Mouse (Mus musculus) neural tube, embryonic 13.5 days (tissue): Measurements from ENCODE around the gene Arpc1a. TPM values are rescaled to one million over a fixed set of nuclear protein-coding genes. Genes with fewer than 3 reads are reported as not detected.

ENCODE experiments used
- ATAC-seq: fragments of 200-750 bp; cut with Nextera tagmentation; 2 replicates; pipeline ENCODE4 v1.8.0; 2017; ENCODE audit warnings: low read depth, mild to moderate bottlenecking, moderate TSS enrichment, moderate library complexity
- H3K27ac ChIP-seq: fragments of 300-500 bp; sonication (generic); replicated peaks from 2 replicates; pipeline ENCODE4 v1.5.1; 2015; ENCODE audit warnings: moderate library complexity, mild to moderate bottlenecking, inconsistent platforms
- H3K27me3 ChIP-seq: fragments of 300-500 bp; sonication (generic); 2 replicates; pipeline ENCODE4 v1.6.1; 2015; ENCODE audit warnings: mild to moderate bottlenecking, inconsistent platforms
- H3K36me3 ChIP-seq: fragments of 300-500 bp; sonication (generic); 2 replicates; pipeline ENCODE4 v1.6.1; 2015; ENCODE audit warnings: mild to moderate bottlenecking, inconsistent platforms
- H3K4me1 ChIP-seq: fragments of 300-500 bp; sonication (generic); replicated peaks from 2 replicates; pipeline ENCODE4 v1.6.1; 2015; ENCODE audit warnings: inconsistent platforms
- H3K4me2 ChIP-seq: fragments of 300-500 bp; sonication (generic); 2 replicates; pipeline ENCODE4 v1.6.1; 2015; ENCODE audit warnings: inconsistent platforms, mild to moderate bottlenecking, moderate library complexity
- H3K4me3 ChIP-seq: fragments of 300-500 bp; sonication (generic); 2 replicates; pipeline ENCODE4 v1.5.1; 2015; ENCODE audit warnings: mild to moderate bottlenecking, inconsistent platforms
- H3K9ac ChIP-seq: fragments of 300-500 bp; sonication (generic); 2 replicates; pipeline ENCODE4 v1.6.1; 2015; ENCODE audit warnings: moderate library complexity, mild to moderate bottlenecking, inconsistent platforms
- H3K9me3 ChIP-seq: fragments of 300-500 bp; sonication (generic); 2 replicates; pipeline ENCODE4 v1.6.1; 2016; ENCODE audit warnings: inconsistent platforms
- WGBS: fragments of 180-500 bp; shearing (Covaris S2); methylation state at CpG from one replicate; pipeline ENCODE4 v1.1.7; 2015; 5-methylcytosine and 5-hydroxymethylcytosine counted together
- polyA plus RNA-seq: library from polyadenylated mRNA; unstranded; fragments of >200 nt; fragmentation: Nextera tagmentation; extraction: Ambion mirVana; gene quantifications from 2 replicates; pipeline ENCODE4 v1.2.1, GENCODE M21; 2015

Arpc1a gene
- polyA plus RNA-seq, 1 experiment from 2014 or later = 239 TPM

DNA sequence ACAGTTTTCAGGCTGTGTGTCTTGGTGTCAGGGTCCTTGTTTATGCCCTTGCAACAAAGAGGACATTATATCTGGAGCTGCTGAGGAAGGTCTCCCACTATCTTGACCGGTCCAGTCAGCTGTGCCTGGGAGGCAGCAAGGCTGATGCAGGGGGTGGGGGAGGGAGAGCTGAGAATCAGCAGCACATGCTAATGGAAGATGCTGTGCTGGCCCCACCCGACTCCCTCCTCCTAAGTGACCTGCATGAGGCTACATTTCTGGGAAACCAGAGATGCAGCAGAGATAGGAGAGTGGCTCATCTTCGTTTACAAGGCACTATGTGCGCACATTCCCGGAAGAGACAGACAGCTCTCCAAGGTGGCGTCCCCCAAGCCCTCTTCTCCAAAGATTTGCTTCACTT is 26.8 kb downstream of the Arpc1a start:
- ATAC-seq = no peak
- no peak overlapping the region for H3K4me3 ChIP-seq
- peaks cover 68% of the 10 kb centered on the region for H3K36me3 ChIP-seq
- H3K27ac ChIP-seq = no peak overlapping the region
- no peak overlapping the region for H3K9ac ChIP-seq
- WGBS = 81% methylated on average over 6 of the region's 6 CpGs
- H3K9me3 ChIP-seq = no peaks in the 10 kb centered on the region
- H3K4me2 ChIP-seq = no peak overlapping the region
- peaks cover 15% of the 10 kb centered on the region for H3K4me1 ChIP-seq
- H3K27me3 ChIP-seq = peaks cover 21% of the 10 kb centered on the region

DNA sequence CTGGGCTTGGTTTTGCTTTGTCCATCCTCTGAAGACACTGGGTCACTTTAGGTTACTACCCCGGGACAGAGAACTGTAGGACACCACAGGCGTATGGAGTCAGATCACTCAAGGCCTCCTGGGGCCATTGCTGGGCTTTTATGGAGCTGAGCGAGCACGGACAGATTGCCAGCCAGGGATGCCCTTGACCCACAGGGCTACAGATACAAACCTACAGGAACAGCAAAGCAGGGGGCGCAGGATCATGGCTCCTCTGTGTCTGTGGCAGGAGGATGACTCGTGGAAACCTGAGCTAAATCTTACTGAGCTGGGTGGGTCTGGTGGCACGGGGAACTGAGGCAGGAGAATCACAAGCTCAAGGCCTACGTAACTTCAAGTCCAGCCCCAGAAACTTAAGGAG is 28.9 kb downstream of the Arpc1a start:
- H3K27ac ChIP-seq = no peak overlapping the region
- no peaks in the 10 kb centered on the region for H3K9me3 ChIP-seq
- H3K36me3 ChIP-seq = peaks cover 46% of the 10 kb centered on the region
- WGBS = 74% methylated on average over 8 of the region's 8 CpGs
- H3K27me3 ChIP-seq = peaks cover 21% of the 10 kb centered on the region
- no peak overlapping the region for H3K4me3 ChIP-seq
- H3K4me1 ChIP-seq = peaks cover 15% of the 10 kb centered on the region
- H3K4me2 ChIP-seq = no peak overlapping the region
- no peak overlapping the region for H3K9ac ChIP-seq
- ATAC-seq = no peak

DNA sequence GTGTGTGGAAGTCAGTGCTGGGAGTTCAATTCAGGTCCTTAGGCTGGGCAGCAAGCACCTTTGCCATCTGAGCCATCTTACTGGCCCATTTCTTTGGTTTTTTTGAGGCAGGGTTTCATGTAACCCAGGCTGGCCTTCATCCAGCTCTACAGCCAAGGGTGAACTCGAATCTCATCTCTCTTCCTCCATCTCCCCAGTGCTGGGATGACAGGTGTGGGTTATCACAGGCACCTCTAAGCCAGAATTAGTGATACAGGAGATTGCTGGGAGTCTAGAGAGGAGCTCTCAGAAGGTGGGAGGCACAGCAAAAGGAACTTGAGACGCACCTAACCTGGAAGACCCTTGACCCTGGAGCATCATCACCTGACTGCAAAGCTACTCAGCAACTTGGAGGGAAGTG is 29.8 kb downstream of the Arpc1a start:
- peaks cover 21% of the 10 kb centered on the region for H3K27me3 ChIP-seq
- H3K4me2 ChIP-seq = peak overlapping the region; percentile 60
- ATAC-seq = no peak
- H3K36me3 ChIP-seq = peaks cover 38% of the 10 kb centered on the region
- H3K9ac ChIP-seq = no peak overlapping the region
- WGBS = 47% methylated on average over 2 of the region's 2 CpGs
- peaks cover 15% of the 10 kb centered on the region for H3K4me1 ChIP-seq
- no peaks in the 10 kb centered on the region for H3K9me3 ChIP-seq
- H3K27ac ChIP-seq = no peak overlapping the region
- H3K4me3 ChIP-seq = peak overlapping the region; percentile 45

DNA sequence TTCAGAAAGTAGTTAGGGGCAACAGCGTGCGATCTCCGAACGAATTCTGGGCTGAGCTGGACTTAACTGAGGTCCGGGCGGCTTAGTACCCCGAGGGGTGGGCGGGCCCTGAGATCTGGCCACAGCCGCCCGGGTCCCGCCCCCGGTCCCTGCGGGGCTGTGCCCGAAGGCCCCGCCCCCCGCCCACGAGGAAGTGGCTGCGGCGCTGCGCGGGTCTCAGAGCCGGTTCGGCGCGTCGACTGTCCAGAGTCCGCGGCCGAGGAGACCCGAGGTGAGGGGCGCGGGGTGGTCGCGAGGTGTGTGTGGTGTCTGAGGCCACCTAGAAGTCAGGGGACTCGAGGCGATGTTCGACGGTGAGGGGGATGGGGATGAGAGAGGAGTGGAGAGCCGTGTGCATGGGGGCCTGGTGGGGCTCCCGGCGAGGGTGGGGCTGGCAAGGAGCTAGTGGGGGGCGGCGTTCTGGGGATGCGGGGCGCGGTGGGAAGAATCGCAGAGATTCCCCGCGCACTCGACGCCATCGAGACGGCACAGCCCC is 30.5 kb downstream of the Arpc1a start, which contains the start of gene Arpc1b:
TSS of gene Arpc1b (plus strand) at position 145 of the 535 bp plus-strand sequence.
- peak within 1 kb of the TSS; percentile 65 for H3K9ac ChIP-seq
- H3K27me3 ChIP-seq = peaks cover 21% of the 10 kb centered on the region
- H3K9me3 ChIP-seq = no peaks in the 10 kb centered on the region
- H3K4me2 ChIP-seq = peak within 1 kb of the TSS; percentile 60
- H3K36me3 ChIP-seq = peaks cover 32% of the 10 kb centered on the region
- H3K4me1 ChIP-seq = peaks cover 15% of the 10 kb centered on the region
- peak; percentile 30 for ATAC-seq
- under 1% methylated on average over 53 of the region's 53 CpGs for WGBS
- H3K27ac ChIP-seq = no peak within 1 kb of the TSS
- H3K4me3 ChIP-seq = peak within 1 kb of the TSS; percentile 45

DNA sequence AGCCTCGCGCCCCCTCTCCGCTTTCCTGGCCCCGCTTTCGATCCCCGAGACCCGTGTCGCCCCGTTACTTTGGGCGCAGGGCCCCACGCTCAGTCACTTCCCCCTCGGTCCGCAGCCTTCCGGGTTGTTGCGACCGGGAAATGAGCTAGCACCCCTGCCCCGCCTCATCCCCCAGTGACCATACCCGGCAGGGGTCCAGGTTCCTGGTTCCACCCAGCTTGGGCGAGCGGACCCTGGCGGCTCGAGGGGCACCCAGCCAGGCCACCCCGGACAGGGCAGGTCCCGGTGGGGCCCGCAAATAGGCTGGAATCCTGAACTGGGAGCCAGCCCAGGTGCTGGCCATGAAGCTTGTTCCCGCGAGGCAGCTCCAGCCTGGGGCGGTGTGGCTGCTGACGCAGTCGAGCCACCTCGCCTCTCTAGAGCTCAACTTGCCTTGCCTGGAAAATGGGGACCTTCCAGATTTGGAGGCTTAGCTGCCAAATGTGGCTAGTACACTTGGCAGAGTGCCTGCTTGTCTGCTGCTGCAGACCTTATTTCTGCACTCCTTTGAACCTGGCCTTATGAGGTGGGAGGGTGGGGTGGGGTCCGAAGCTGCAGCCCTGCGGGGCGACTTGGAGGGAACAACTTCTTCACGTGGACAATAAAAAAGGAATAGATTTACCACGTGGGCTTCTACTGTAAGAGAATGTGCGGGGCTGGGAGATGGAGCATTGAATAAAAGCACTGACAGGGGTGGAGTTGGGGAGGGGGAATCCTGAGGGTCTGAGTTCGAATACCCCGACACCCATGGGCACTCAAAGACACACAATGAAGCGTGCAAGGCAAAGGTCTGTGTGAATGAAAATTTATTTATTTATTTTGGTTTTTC is 31.2 kb downstream of the Arpc1a start:
- Histone ChIP-seq H3K27ac (no peak overlapping the region), H3K27me3 (peaks cover 21% of the 10 kb centered on the region), H3K4me3 (peak overlapping the region; percentile 45), H3K36me3 (peaks cover 24% of the 10 kb centered on the region), H3K9ac (peak overlapping the region; percentile 65), H3K4me2 (peak overlapping the region; percentile 60), H3K9me3 (no peaks in the 10 kb centered on the region), H3K4me1 (peaks cover 15% of the 10 kb centered on the region)
- 0 out of 2 replicates have a peak, but pooled peaks have one; percentile 13 for ATAC-seq
- WGBS = 18% methylated on average over 39 of the region's 40 CpGs

DNA sequence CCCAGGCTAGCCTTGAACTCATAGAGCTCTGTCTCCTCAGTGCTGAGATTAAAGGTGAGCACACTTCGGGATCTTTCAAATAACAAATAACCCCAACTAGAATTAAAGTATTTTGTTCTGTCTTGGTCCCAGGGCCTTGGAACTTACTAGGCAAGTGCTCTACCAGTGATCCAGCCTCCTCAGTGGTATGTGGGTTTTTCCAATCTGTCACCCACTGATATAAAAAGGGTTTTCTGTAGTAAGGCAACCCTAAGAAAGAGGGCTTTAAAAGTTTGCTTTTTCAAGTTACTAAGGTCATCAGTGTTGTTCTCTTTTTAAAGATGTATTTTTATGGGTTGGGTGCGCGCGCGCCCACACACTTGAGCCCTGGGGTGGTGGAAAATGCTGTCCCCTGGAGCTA is 32.1 kb downstream of the Arpc1a start:
- H3K27me3 ChIP-seq = peaks cover 21% of the 10 kb centered on the region
- peak overlapping the region; percentile 52; the same call in 1 of the 2 replicates for H3K27ac ChIP-seq
- H3K9ac ChIP-seq = no peak overlapping the region
- 96% methylated on average over 5 of the region's 5 CpGs for WGBS
- no peak overlapping the region for H3K4me3 ChIP-seq
- H3K4me1 ChIP-seq = peaks cover 15% of the 10 kb centered on the region
- H3K9me3 ChIP-seq = no peaks in the 10 kb centered on the region
- ATAC-seq = no peak
- peak overlapping the region; percentile 60 for H3K4me2 ChIP-seq
- H3K36me3 ChIP-seq = peaks cover 16% of the 10 kb centered on the region

DNA sequence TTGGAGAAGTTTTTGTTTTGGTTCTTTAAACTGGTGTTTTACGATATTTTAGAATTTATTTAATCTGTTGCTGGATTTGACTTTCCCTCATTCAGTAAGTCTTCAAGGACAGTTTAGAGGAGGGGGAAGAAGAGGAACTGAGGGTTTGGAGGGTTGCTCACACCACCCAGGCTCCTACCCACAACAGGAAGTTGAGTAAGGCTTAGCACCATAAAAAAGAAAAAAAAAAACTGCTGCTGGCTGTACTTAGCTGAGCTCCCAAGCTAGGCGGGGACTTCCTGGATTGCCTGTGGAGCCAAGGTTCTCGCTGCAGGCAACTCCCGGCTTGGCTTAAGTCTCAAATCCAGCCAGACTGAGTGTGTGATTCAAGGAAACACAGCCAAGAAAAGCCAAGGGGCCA is 32.7 kb downstream of the Arpc1a start:
- H3K27ac ChIP-seq = peak overlapping the region; percentile 52; the same call in 1 of the 2 replicates
- no peak overlapping the region for H3K4me3 ChIP-seq
- H3K9ac ChIP-seq = no peak overlapping the region
- 60% methylated on average over 4 of the region's 4 CpGs for WGBS
- H3K27me3 ChIP-seq = peaks cover 21% of the 10 kb centered on the region
- H3K4me1 ChIP-seq = peaks cover 15% of the 10 kb centered on the region
- 0 out of 2 replicates have a peak overlapping the region, but pooled peaks have one; percentile 60 for H3K4me2 ChIP-seq
- peaks cover 10% of the 10 kb centered on the region; the same call in 1 of the 2 replicates for H3K36me3 ChIP-seq
- H3K9me3 ChIP-seq = no peaks in the 10 kb centered on the region
- no peak for ATAC-seq

DNA sequence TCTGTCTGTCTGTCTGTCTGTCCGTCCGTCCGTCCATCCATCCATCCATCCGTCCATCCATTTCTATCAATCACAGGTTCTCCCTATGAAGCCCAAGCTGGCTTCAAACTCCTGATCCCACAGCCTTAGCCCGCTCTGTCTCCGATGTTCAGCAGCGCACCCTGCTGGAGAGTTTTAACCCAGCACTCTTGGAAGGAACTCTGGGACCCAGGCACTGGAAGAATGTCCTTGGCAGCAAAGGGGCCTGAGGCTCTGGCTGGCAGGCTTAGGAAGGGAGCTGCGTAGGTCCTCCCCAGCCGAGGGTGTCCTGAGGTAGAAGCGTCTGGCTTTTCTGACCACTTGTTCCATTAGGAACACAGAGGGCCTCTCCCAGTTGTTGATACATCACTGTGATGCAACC is 33.3 kb downstream of the Arpc1a start:
- H3K4me2 ChIP-seq = no peak overlapping the region

DNA sequence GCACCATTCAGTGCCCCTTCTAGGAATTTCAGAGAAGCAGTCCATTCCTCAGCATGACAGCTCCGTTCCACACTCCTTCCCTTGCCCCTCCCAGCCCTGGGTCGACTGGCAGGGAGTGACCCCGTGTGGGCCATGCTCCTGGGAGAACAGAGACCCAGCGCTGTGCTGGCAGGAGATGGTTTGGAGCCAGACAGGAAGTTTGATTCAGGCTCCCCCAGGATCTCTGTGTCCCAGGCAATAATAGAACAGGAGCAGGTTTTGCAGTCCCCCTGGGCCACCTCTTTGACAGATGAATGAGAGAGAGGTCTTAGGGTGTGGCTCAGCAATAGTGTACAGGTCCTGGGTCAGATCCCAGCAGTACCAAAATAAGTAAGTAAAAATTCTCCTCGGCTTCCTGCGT is 34.4 kb downstream of the Arpc1a start:
- H3K4me3 ChIP-seq = no peak overlapping the region
- H3K36me3 ChIP-seq = peaks cover 1% of the 10 kb centered on the region; the same call in 1 of the 2 replicates
- no peak overlapping the region for H3K4me2 ChIP-seq
- no peak overlapping the region for H3K9ac ChIP-seq
- no peaks in the 10 kb centered on the region for H3K9me3 ChIP-seq
- ATAC-seq = no peak
- WGBS = 69% methylated on average over 6 of the region's 6 CpGs
- H3K4me1 ChIP-seq = peaks cover 15% of the 10 kb centered on the region
- peaks cover 18% of the 10 kb centered on the region for H3K27me3 ChIP-seq
- H3K27ac ChIP-seq = no peak overlapping the region

More for the DNA sequence above, 33.3 kb downstream of the Arpc1a start:
- ATAC-seq = no peak
- H3K4me1 ChIP-seq = peaks cover 15% of the 10 kb centered on the region
- 43% methylated on average over 10 of the region's 10 CpGs for WGBS
- H3K9me3 ChIP-seq = no peaks in the 10 kb centered on the region
- H3K9ac ChIP-seq = no peak overlapping the region
- H3K36me3 ChIP-seq = 0 out of 2 replicates have a peak, but pooled peaks cover 4% of the 10 kb centered on the region
- no peak overlapping the region for H3K27ac ChIP-seq
- H3K4me3 ChIP-seq = no peak overlapping the region
- H3K27me3 ChIP-seq = peaks cover 21% of the 10 kb centered on the region

DNA sequence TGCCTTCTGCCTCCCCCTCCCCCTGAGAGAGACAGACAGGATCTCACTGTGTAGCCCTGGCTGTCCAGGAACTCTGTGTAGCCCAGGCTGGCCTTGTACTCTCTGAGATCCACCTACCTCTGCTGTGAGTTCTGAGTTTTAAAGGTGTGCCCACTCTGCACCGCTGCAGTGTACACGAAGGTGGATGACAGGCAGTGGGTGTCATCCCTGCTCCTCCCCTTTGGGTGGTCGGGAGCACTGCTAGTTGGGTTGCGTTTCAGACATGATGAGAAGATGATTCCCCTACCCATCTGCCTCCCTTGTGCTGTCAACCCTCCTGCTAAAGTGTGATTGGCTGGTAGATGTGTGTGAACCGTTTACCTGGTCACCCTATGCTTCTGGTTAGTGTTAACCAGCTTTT is 34.8 kb downstream of the Arpc1a start:
- Histone ChIP-seq H3K9me3 (no peaks in the 10 kb centered on the region), H3K36me3 (peaks cover 6% of the 10 kb centered on the region; the same call in 1 of the 2 replicates), H3K4me2 (no peak overlapping the region), H3K4me1 (peaks cover 15% of the 10 kb centered on the region), H3K4me3 (no peak overlapping the region), H3K27ac (no peak overlapping the region), H3K9ac (no peak overlapping the region), H3K27me3 (peaks cover 15% of the 10 kb centered on the region)
- WGBS = 83% methylated on average over 5 of the region's 5 CpGs
- ATAC-seq = no peak

DNA sequence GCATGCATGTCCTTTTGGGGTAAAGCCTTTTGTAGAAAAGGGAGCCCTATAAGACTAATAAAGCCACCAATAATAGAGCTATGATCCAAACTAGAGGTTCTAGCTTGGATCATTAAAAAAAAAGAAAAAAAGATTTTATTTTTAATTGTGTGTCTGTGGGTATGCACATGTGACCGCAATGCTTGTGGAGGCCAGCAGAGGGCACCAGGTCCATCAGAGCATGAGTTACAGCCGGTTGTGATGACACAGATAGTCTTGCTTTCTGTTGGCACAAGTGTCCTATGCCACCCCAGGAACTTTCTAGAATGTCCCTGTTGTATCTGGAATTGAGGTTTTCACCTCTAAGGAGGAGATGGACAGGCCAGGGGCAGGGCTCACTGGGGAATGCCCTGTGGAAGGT is 35.8 kb downstream of the Arpc1a start:
- Histone ChIP-seq H3K9ac (no peak overlapping the region), H3K4me2 (no peak overlapping the region), H3K9me3 (no peaks in the 10 kb centered on the region), H3K36me3 (peaks cover 15% of the 10 kb centered on the region), H3K27ac (no peak overlapping the region), H3K4me3 (no peak overlapping the region), H3K4me1 (peaks cover 8% of the 10 kb centered on the region), H3K27me3 (peaks cover 8% of the 10 kb centered on the region)
- ATAC-seq = no peak
- WGBS = 97% methylated on average over 2 of the region's 2 CpGs

DNA sequence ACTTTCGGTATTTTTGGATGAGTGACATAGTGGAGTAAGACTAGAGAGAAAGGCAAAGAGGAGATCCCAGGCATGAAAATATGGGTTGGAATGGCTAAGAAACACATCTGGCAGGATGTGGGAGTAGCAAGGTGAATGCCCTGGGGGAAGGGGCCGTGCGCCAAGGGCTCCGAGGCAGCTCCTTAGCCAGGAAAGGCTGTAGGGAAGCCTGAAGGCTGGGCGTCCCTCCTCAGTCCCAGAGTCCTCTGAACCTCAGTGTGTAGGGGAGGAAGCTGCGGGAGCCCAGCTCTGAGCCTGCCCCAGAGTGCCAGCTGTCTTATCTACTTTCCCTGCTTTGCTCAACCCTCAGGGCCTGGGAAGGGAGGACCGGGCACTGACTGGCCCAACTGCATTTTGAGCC is 37.3 kb downstream of the Arpc1a start:
- H3K27ac ChIP-seq = no peak overlapping the region
- peaks cover 31% of the 10 kb centered on the region for H3K36me3 ChIP-seq
- no peaks in the 10 kb centered on the region for H3K27me3 ChIP-seq
- H3K4me1 ChIP-seq = no peaks in the 10 kb centered on the region
- no peak overlapping the region for H3K4me2 ChIP-seq
- WGBS = 81% methylated on average over 7 of the region's 7 CpGs
- no peak for ATAC-seq
- H3K4me3 ChIP-seq = no peak overlapping the region
- H3K9ac ChIP-seq = no peak overlapping the region
- H3K9me3 ChIP-seq = no peaks in the 10 kb centered on the region
